Comparison of ENCODE assay signal across 9 mouse cellular contexts in genomic region chr12:30369786-30370185, GRCm38 (mm10). TPM values are rescaled to one million over a fixed set of nuclear protein-coding genes. Genes with fewer than 3 reads are reported as not detected.
DNase-seq lines count a peak whose midpoint lies in the region; ATAC-seq and TF ChIP-seq lines count a peak whose summit lies in the region.
"Had no signal": no experiment of that assay in that cellular context is flagged by ENCODE, and none has a peak within 500 bp of the region (broad histone marks: within the 10 kb centered on the region; RNA-seq: fewer than 3 reads in every experiment).

No protein-coding gene starts in this region.

- WGBS in heart, embryonic 16.5 days = 7% methylated on average over 6 of the region's 6 CpGs
- WGBS in liver, embryonic 14.5 days (ENCODE audit: insufficient replicate concordance) = 4% methylated on average over 6 of the region's 6 CpGs

- H3K36me3 ChIP-seq in ES-Bruce4 (ENCODE audit: control insufficient read depth, insufficient read depth, low read length, poor library complexity, severe bottlenecking) = no peaks in the 10 kb centered on the region
- no peaks in the 10 kb centered on the region for H3K36me3 ChIP-seq in heart, embryonic 16.5 days (ENCODE audit: control insufficient read depth, insufficient read depth)
- no peaks in the 10 kb centered on the region for H3K36me3 ChIP-seq in liver, embryonic 14.5 days (replicated peaks; ENCODE audit: control insufficient read depth, insufficient read depth, low read depth)
- H3K36me3 ChIP-seq: embryonic facial prominence, embryonic 15.5 days had no signal

- H3K9me3 ChIP-seq in ES-Bruce4 (replicated peaks; ENCODE audit: control insufficient read depth, insufficient read depth, low read length, poor library complexity, severe bottlenecking) = no peaks in the 10 kb centered on the region
- no peaks in the 10 kb centered on the region for H3K9me3 ChIP-seq in heart, embryonic 16.5 days (replicated peaks; ENCODE audit: control insufficient read depth, low read length)
- H3K9me3 ChIP-seq in liver, embryonic 14.5 days (ENCODE audit: control insufficient read depth, low read length) = no peaks in the 10 kb centered on the region
- H3K9me3 ChIP-seq: embryonic facial prominence, embryonic 15.5 days had no signal

- no peak for TF ChIP-seq POLR2A in ES-Bruce4 (IDR thresholded peaks at IDR 0.05; ENCODE audit: insufficient read depth, low read length)
- no peak for TF ChIP-seq POLR2A in embryonic fibroblast, embryonic 13.5 days (IDR thresholded peaks at IDR 0.05; ENCODE audit: low read depth, low read length)

- TF ChIP-seq EP300 in ES-Bruce4 (IDR thresholded peaks at IDR 0.05; ENCODE audit: insufficient read depth, low read depth, low read length) = no peak
- no peak for TF ChIP-seq EP300 in liver, embryonic 14.5 days (IDR thresholded peaks at IDR 0.05; ENCODE audit: low read depth)

- H3K9ac ChIP-seq in ES-Bruce4 (ENCODE audit: low read depth, poor library complexity, severe bottlenecking) = no peak overlapping the region
- H3K9ac ChIP-seq in heart, embryonic 16.5 days (ENCODE audit: low read length) = no peak overlapping the region
- H3K9ac ChIP-seq in liver, embryonic 14.5 days (replicated peaks) = no peak overlapping the region
- H3K9ac ChIP-seq: embryonic facial prominence, embryonic 15.5 days had no signal

- no peak overlapping the region for H3K27ac ChIP-seq in ES-Bruce4 (ENCODE audit: insufficient read depth, low read length)
- H3K27ac ChIP-seq in embryonic fibroblast, embryonic 13.5 days (ENCODE audit: insufficient read depth, low read length) = no peak overlapping the region
- H3K27ac ChIP-seq in heart, embryonic 16.5 days (ENCODE audit: low read length) = no peak overlapping the region
- no peak overlapping the region for H3K27ac ChIP-seq in liver, embryonic 14.5 days
- H3K27ac ChIP-seq: embryonic facial prominence, embryonic 15.5 days had no signal

- no peak overlapping the region for H3K4me2 ChIP-seq in heart, embryonic 16.5 days (ENCODE audit: low read depth, low read length)
- H3K4me2 ChIP-seq in liver, embryonic 14.5 days (ENCODE audit: low read depth) = no peak overlapping the region
- H3K4me2 ChIP-seq: embryonic facial prominence, embryonic 15.5 days had no signal

- no peak overlapping the region for H3K4me3 ChIP-seq in ES-Bruce4 (ENCODE audit: low read depth, low read length)
- no peak overlapping the region for H3K4me3 ChIP-seq in embryonic fibroblast, embryonic 13.5 days (ENCODE audit: insufficient read depth, low read length)
- H3K4me3 ChIP-seq in heart, embryonic 16.5 days (ENCODE audit: low read length) = no peak overlapping the region
- H3K4me3 ChIP-seq in liver, embryonic 14.5 days (ENCODE audit: insufficient read depth in 1 of 2, low read depth in 2 of 2, low read length in 2 of 2) = no peak overlapping the region
- H3K4me3 ChIP-seq: embryonic facial prominence, embryonic 15.5 days had no signal

- peak; percentile 50 to 68 for DNase-seq in adrenal gland, postnatal 4 days (ENCODE audit: low spot score in 2 of 2)
- DNase-seq in kidney, postnatal 25 days = peak; percentile 82 to 83
- no peak for DNase-seq in liver, embryonic 14.5 days (ENCODE audit: low read depth in 3 of 3, low spot score in 3 of 3)
- DNase-seq in retina, adult 2 months (ENCODE audit: low read depth, low spot score) = peak; percentile 88
- no peak for DNase-seq in c-Kit-positive CD71-positive TER-119-positive erythroid progenitor cells, embryonic 14.5 days (ENCODE audit: low spot score)

- no peaks in the 10 kb centered on the region; the same call in 1 of the 2 replicates for H3K27me3 ChIP-seq in ES-Bruce4 (ENCODE audit: control insufficient read depth, insufficient read depth, low read length, poor library complexity, severe bottlenecking)
- H3K27me3 ChIP-seq in heart, embryonic 16.5 days (ENCODE audit: control insufficient read depth, insufficient read depth, low read length) = peaks cover 2% of the 10 kb centered on the region
- H3K27me3 ChIP-seq in liver, embryonic 14.5 days (ENCODE audit: control insufficient read depth, insufficient read depth, low read length) = no peaks in the 10 kb centered on the region; the same call in 1 of the 2 replicates

- no peaks in the 10 kb centered on the region for H3K4me1 ChIP-seq in ES-Bruce4 (ENCODE audit: control insufficient read depth, insufficient read depth, low read length)
- no peaks in the 10 kb centered on the region for H3K4me1 ChIP-seq in embryonic fibroblast, embryonic 13.5 days (ENCODE audit: control insufficient read depth, insufficient read depth, low read length)
- peaks cover 3% of the 10 kb centered on the region; the same call in 1 of the 2 replicates for H3K4me1 ChIP-seq in heart, embryonic 16.5 days (ENCODE audit: control insufficient read depth, insufficient read depth, low read length)
- no peaks in the 10 kb centered on the region for H3K4me1 ChIP-seq in liver, embryonic 14.5 days (replicated peaks; ENCODE audit: control insufficient read depth in 2 of 2, insufficient read depth in 2 of 2, low read length in 1 of 2)

- 0 out of 2 replicates have a peak, but pooled peaks have one; percentile 10 for ATAC-seq in heart, embryonic 16.5 days (replicated peaks; ENCODE audit: extremely low read depth, insufficient read depth, low FRiP score)
- no peak for ATAC-seq in liver, embryonic 14.5 days (ENCODE audit: insufficient read depth)

- TF ChIP-seq CTCF in ES-Bruce4 (IDR thresholded peaks at IDR 0.05; ENCODE audit: low read depth, low read length) = peak; percentile 87
- peak; percentile 86 for TF ChIP-seq CTCF in embryonic fibroblast, embryonic 13.5 days (IDR thresholded peaks at IDR 0.05; ENCODE audit: borderline replicate concordance, insufficient read depth, low read length)
- TF ChIP-seq CTCF in liver, embryonic 14.5 days (IDR thresholded peaks at IDR 0.05; ENCODE audit: low read depth) = peak; percentile 72

RNA-seq across cellular contexts. Expression of gene Sntg2, which starts 3.4 kb away (rescaled TPM):
- 1.2 TPM in 1 of 2 replicates, not detected in the other for polyA plus RNA-seq in ES-Bruce4 (2011; ENCODE audit: insufficient read depth, insufficient read length, low read depth, missing spikeins)
- total RNA-seq in adrenal gland, postnatal 4 days (2021) = 1 to 10 TPM; 2.8 to 3.8 TPM
- 0.88 TPM in 1 of 2 replicates, not detected in the other for polyA plus RNA-seq in embryonic fibroblast, embryonic 13.5 days (2011; ENCODE audit: insufficient read length, low read depth, missing spikeins)
- polyA plus RNA-seq in heart, embryonic 16.5 days (2015; fragmentation: Nextera tagmentation; extraction: Ambion mirVana) = 3.7 and 5.2 TPM in 2 replicates
- 0.03 and 0.10 TPM in 2 replicates for polyA plus RNA-seq in liver, embryonic 14.5 days (2012; rRNA removed)
- polyA plus RNA-seq in liver, embryonic 14.5 days (2014; fragmentation: Nextera tagmentation; extraction: Ambion mirVana) = 0.06 TPM in 1 of 2 replicates, not detected in the other

Comparison
In these comparisons a context has a peak if more than half of its experiments do, and no peak if none do; other contexts are left out.
1. DNase-seq: peak in adrenal gland, postnatal 4 days (2 of 2), kidney, postnatal 25 days (2 of 2) and retina, adult 2 months (single experiment); none in liver, embryonic 14.5 days (0 of 3) and c-Kit-positive CD71-positive TER-119-positive erythroid progenitor cells, embryonic 14.5 days (single experiment).
2. Peak in every context shown above with its lines, with median percentiles within 50 percentile points of each other: CTCF ChIP-seq.